Mouse (Mus musculus) intestine, embryonic 16.5 days (tissue): Measurements from ENCODE around the gene Pifo. TPM values are rescaled to one million over a fixed set of nuclear protein-coding genes. Genes with fewer than 3 reads are reported as not detected.
"Not testable (repeated sequence)": the region's sequence is repeated elsewhere in the genome, so short reads cannot be mapped to it uniquely, and the experiment has no call there.

ENCODE experiments used
- ATAC-seq: fragments of 200-750 bp; cut with Nextera tagmentation; 2 replicates; pipeline ENCODE4 v1.8.0; 2017; ENCODE audit warnings: moderate TSS enrichment, moderate library complexity
- H3K27ac ChIP-seq: fragments of 300-500 bp; sonication (generic); 2 replicates; pipeline ENCODE4 v1.5.1; 2014; ENCODE audit warnings: mild to moderate bottlenecking, low read length
- H3K27me3 ChIP-seq: fragments of 300-500 bp; sonication (generic); replicated peaks from 2 replicates; pipeline ENCODE4 v1.6.1; 2014; ENCODE audit warnings: low read length, control low read depth, mixed read lengths; ENCODE audit not compliant: control insufficient read depth, insufficient read depth
- H3K36me3 ChIP-seq: fragments of 300-500 bp; sonication (generic); 2 replicates; pipeline ENCODE4 v1.6.1; 2014; ENCODE audit warnings: low read length, control low read depth; ENCODE audit not compliant: control insufficient read depth, insufficient read depth
- H3K4me1 ChIP-seq: fragments of 300-500 bp; sonication (generic); 2 replicates; pipeline ENCODE4 v1.6.1; 2014; ENCODE audit warnings: low read length, control low read depth, mixed read lengths; ENCODE audit not compliant: control insufficient read depth, insufficient read depth
- H3K4me2 ChIP-seq: fragments of 300-500 bp; sonication (generic); 2 replicates; pipeline ENCODE4 v1.6.1; 2014; ENCODE audit warnings: low read depth, low read length, control low read depth
- H3K4me3 ChIP-seq: fragments of 300-500 bp; sonication (generic); 2 replicates; pipeline ENCODE4 v1.5.1; 2014; ENCODE audit warnings: mild to moderate bottlenecking, low read length
- H3K9ac ChIP-seq: fragments of 300-500 bp; sonication (generic); 2 replicates; pipeline ENCODE4 v1.6.1; 2014; ENCODE audit warnings: low read depth, low read length
- H3K9me3 ChIP-seq: fragments of 300-500 bp; sonication (generic); 2 replicates; pipeline ENCODE4 v1.6.1; 2016; ENCODE audit warnings: low read length, control low read depth; ENCODE audit not compliant: control insufficient read depth
- WGBS: fragments of 180-500 bp; shearing (Covaris S2); extraction: QIAGEN DNeasy Blood & Tissue Kit; methylation state at CpG from one replicate; pipeline ENCODE4 v1.1.7; 2014; 5-methylcytosine and 5-hydroxymethylcytosine counted together
- polyA plus RNA-seq: library from polyadenylated mRNA; unstranded; fragments of >200 nt; fragmentation: Nextera tagmentation; extraction: Ambion mirVana; gene quantifications from 2 replicates; pipeline ENCODE4 v1.2.1, GENCODE M21; 2015

The Pifo gene
- polyA plus RNA-seq = not detected in 2 replicates

DNA sequence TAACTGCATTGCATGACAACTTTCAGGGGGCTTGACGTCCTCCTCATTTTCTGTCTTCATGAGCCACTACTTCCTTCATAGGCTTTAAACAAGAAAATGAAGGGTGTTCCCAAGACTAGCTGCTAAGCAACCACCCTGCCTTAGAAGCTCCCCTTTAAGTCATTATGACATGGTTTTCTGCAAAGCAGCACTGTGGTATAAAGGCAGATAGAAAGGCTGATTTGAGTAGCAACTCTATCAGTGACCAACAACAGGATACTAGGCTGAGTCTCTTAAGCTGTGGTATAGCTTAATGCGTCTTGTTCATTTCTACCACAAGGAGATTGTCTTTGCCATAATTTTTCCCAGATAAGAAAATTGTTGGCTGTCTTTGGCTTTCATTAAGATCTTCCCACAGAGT lies at the start of gene Pifo:
Gene Pifo (minus strand): TSS at position 101 of the 400 bp plus-strand sequence.
- H3K27me3 ChIP-seq = no peaks in the 10 kb centered on the region
- H3K4me3 ChIP-seq = no peak within 1 kb of the TSS
- no peak within 1 kb of the TSS for H3K4me2 ChIP-seq
- no peak within 1 kb of the TSS for H3K9ac ChIP-seq
- no peaks in the 10 kb centered on the region for H3K36me3 ChIP-seq
- H3K4me1 ChIP-seq = no peaks in the 10 kb centered on the region
- no peak for ATAC-seq
- H3K27ac ChIP-seq = no peak within 1 kb of the TSS
- 80% methylated on average over 2 of the region's 2 CpGs for WGBS
- H3K9me3 ChIP-seq = no peaks in the 10 kb centered on the region

DNA sequence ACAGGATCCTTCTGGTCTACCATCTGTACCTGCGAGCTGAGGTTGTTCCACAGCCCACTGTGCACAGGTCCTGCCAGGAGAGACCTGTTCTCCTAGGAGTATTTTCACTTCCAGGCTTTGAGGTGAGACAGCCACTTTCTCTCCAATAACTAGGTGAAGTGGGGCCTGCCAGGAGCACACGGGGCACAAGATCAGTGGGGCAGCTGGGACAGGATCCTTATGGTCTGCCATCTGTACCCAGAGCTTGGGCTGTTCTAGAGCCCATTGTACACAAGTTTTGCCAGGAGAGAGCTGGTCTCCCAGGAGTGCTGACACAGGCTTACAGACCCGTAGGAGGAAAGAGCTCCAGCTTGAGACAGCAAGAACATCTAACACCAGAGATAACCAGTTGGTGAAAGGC lies 43.5 kb upstream of the Pifo start:
- WGBS = 73% methylated on average over 3 of the region's 3 CpGs
- H3K27ac ChIP-seq = no peak overlapping the region
- no peak overlapping the region for H3K4me2 ChIP-seq
- ATAC-seq = no peak
- no peak overlapping the region for H3K9ac ChIP-seq
- H3K27me3 ChIP-seq = no peaks in the 10 kb centered on the region
- H3K4me3 ChIP-seq = no peak overlapping the region
- no peaks in the 10 kb centered on the region for H3K36me3 ChIP-seq
- no peaks in the 10 kb centered on the region for H3K4me1 ChIP-seq
- H3K9me3 ChIP-seq = no peaks in the 10 kb centered on the region

DNA sequence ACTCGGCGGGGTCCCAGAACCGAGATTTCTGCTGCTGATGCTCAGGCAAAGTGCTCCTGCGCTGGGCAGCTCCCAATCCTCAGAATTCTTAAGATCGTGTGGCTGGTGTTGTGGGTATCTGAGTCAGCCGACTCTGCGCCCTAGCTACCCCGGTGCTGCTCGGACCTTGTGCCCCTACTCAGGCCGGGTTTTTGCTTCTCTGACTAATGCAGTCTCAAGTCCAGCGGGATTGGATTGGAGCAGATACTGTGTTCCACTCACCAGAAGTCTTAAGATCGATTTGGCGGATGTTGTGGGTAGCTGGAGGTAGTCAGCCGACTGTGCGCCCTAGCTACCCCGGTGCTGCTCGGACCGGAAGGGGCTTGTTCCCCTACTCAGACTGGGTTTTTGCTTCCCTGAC lies 37.5 kb upstream of the Pifo start:
- no peak overlapping the region for H3K4me3 ChIP-seq
- H3K4me1 ChIP-seq = no peaks in the 10 kb centered on the region
- 60% methylated on average over 18 of the region's 18 CpGs for WGBS
- ATAC-seq = no peak
- no peak overlapping the region for H3K4me2 ChIP-seq
- no peak overlapping the region for H3K27ac ChIP-seq
- no peaks in the 10 kb centered on the region for H3K9me3 ChIP-seq
- no peaks in the 10 kb centered on the region for H3K27me3 ChIP-seq
- no peak overlapping the region for H3K9ac ChIP-seq
- H3K36me3 ChIP-seq = no peaks in the 10 kb centered on the region

DNA sequence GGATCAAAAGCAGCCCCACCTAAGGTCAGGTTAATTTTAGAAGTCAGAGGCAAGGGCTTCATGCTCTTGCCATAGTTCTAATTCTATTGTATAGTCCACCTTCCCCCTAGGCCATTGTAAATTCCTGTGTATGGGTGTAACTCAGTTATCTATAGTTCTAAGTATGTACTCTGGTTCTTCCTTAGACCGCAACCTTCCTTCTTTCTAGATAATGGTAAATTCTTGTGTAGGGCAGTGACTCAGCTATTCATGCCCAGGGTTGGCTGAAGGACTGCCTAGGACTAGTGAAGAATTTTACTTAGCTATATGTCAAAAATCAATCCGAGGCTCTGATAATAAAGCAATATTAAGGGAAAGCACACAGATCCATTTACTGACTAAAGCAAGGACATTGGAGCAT lies 25.9 kb upstream of the Pifo start:
- H3K36me3 ChIP-seq = no peaks in the 10 kb centered on the region
- H3K4me2 ChIP-seq = no peak overlapping the region
- H3K4me3 ChIP-seq = no peak overlapping the region
- no peaks in the 10 kb centered on the region for H3K4me1 ChIP-seq
- no peaks in the 10 kb centered on the region for H3K9me3 ChIP-seq
- no peak for ATAC-seq
- no peak overlapping the region for H3K27ac ChIP-seq
- no peaks in the 10 kb centered on the region for H3K27me3 ChIP-seq
- WGBS = 86% methylated on average over 2 of the region's 2 CpGs
- H3K9ac ChIP-seq = no peak overlapping the region

DNA sequence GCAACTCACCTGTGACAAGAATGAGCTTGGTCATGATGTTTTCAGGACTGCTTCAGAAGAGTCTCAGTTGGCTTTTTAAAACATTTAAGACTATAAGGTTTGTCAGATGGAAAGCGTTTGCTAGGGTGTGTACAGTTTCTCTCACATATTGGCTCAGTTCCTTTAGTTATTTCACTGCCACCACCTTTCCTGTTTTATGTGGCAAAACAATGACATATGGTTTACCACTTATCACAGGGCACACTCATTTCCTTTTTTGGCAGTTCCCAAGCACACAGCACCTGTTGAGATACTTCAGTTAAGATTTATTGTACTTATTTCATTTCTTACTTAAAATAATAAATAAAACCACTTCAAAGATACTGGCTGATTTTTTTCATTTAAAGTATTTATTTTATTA lies 18.3 kb upstream of the Pifo start, which contains the start of gene Chil5:
Gene Chil5 (minus strand): TSS at position 34 of the 400 bp plus-strand sequence.
- no peak within 1 kb of the TSS for H3K4me2 ChIP-seq
- no peak within 1 kb of the TSS for H3K27ac ChIP-seq
- H3K9me3 ChIP-seq = no peaks in the 10 kb centered on the region
- H3K4me1 ChIP-seq = no peaks in the 10 kb centered on the region
- ATAC-seq = no peak
- no peaks in the 10 kb centered on the region for H3K27me3 ChIP-seq
- no peak within 1 kb of the TSS for H3K9ac ChIP-seq
- H3K36me3 ChIP-seq = no peaks in the 10 kb centered on the region
- 86% methylated on average over 1 of the region's 1 CpGs for WGBS
- H3K4me3 ChIP-seq = no peak within 1 kb of the TSS

DNA sequence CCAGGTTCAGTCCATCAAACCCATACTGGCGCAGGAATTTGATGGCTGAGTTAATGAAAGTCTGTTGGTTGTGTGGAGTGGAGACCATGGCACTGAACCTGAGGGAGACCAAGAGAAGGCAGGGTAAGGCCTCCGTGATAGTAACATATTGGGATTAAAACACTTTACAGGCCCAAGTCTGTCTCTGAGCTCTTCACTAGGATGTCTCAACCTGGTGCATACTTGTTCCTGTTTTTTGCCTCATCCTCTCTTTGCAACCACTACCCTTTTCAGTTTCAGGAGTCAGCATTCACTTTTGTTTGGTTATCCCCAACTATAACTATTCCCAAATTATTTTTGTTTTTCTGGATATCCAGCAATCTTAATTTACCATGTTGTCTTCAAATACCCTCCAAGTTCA lies 9.7 kb upstream of the Pifo start:
- Histone ChIP-seq H3K4me2 (no peak overlapping the region), H3K9ac (no peak overlapping the region), H3K4me3 (no peak overlapping the region), H3K4me1 (no peaks in the 10 kb centered on the region), H3K9me3 (no peaks in the 10 kb centered on the region), H3K27me3 (no peaks in the 10 kb centered on the region), H3K36me3 (no peaks in the 10 kb centered on the region), H3K27ac (no peak overlapping the region)
- WGBS = 87% methylated on average over 2 of the region's 2 CpGs
- ATAC-seq = no peak

DNA sequence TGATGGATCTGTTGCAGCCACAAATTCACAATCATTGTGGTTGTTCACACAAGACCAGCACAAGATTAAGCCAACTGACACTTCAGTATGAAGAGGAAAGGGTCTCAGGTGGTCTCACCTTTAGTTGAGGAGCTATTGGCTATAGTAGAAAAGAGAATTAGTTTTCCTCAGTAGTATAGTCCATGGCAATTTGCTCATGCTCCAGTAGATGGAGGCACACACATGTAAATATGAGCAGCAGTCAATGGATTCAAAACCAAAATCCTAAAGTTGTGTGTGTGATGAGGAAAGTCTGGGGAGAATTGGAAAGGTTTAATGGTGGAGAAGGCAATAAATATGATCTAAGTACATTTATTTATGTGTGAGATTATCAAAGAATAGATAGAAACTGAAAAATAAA lies 7.4 kb upstream of the Pifo start:
- H3K4me3 ChIP-seq = no peak overlapping the region
- ATAC-seq = no peak
- H3K9me3 ChIP-seq = no peaks in the 10 kb centered on the region
- no peaks in the 10 kb centered on the region for H3K36me3 ChIP-seq
- no peak overlapping the region for H3K4me2 ChIP-seq
- no peak overlapping the region for H3K9ac ChIP-seq
- H3K4me1 ChIP-seq = no peaks in the 10 kb centered on the region
- no peaks in the 10 kb centered on the region for H3K27me3 ChIP-seq
- no peak overlapping the region for H3K27ac ChIP-seq

DNA sequence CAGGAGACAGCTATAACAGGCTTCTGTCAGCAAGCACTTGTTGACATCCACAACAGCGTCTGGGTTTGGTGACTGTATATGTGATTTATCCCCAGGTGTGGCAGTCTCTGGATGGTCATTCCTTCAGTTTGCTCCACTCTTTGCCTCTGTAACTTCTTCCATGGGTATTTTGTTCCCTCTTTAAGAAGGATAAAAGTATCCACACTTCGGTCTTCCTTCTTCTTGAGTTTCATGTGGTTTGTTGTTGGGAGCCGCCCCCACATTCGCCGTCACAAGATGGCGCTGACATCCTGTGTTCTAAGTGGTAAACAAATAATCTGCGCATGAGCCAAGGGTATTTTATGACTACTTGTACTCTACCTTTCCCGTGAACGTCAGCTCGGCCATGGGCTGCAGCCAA lies 11.1 kb downstream of the Pifo start:
- not testable (repeated sequence) for H3K9ac ChIP-seq, H3K4me1 ChIP-seq, H3K4me3 ChIP-seq, ATAC-seq, H3K9me3 ChIP-seq, H3K36me3 ChIP-seq, H3K27ac ChIP-seq, H3K4me2 ChIP-seq, H3K27me3 ChIP-seq
- WGBS = 58% methylated on average over 9 of the region's 10 CpGs

DNA sequence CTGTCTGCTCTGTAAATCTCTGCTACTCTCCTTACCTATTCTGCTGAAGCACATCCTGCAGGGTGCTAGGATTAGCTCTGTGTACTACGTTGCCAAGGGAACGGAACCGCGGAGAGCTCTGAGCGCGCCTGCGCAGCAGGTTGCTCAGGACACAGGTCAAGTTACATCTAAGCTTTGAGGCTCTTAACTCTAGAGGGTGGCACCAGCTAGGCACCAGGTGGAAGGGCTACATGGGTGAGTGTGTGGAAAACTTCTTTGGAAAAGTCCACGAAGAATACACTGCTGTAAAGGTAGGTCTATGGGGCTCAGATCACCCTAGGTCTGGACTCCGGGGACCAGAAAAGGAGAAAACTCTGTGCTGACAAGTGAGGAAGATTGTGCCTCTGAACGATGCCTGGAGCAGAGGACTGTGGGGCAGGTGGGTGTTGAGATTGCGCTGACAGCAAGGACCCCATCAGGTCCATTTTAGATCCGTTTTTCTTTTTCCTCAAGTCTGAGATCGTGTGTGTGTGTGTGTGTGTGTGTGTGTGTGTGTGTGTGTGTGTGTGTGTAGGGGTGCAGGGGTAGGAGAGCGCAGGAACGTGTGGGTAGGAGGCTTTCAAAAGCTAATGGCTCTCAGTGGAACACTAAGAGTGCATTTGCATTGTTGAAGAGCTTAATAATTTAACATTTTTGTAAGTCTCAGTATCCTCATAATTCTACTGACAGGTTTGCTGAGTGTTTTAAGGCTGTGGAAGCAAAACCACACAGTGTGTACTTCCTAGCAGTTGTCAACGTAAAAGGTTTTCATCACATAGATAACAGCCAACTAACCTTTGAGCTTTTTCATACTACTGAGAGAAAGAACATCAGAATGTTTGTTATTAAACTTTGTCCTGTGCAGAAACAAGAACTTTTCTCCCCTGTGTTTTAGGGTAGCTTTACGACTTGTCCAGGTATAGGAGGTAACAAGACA lies 12.8 kb downstream of the Pifo start:
- Histone ChIP-seq H3K4me3 (no peak overlapping the region), H3K36me3 (no peaks in the 10 kb centered on the region), H3K9me3 (no peaks in the 10 kb centered on the region), H3K4me2 (peak overlapping the region; percentile 42), H3K4me1 (no peaks in the 10 kb centered on the region), H3K9ac (no peak overlapping the region), H3K27ac (no peak overlapping the region), H3K27me3 (no peaks in the 10 kb centered on the region)
- 18% methylated on average over 17 of the region's 17 CpGs for WGBS
- peak; percentile 96 for ATAC-seq
